Mouse (Mus musculus): ENCODE measurements around the gene Exo5. TPM values are rescaled to one million over a fixed set of nuclear protein-coding genes. Genes with fewer than 3 reads are reported as not detected.
A peak's percentile ranks its signal among the peaks of the same experiment; 100 is the strongest.

Exo5 gene
- polyA plus RNA-seq, 1 experiment: 12.7 TPM

GRCm38 (mm10) chr4:120909558-120910150 is 15.2 kb downstream of the Exo5 start:
- peak in 1 of 2 experiments; percentile 76 for DNase-seq (ENCODE audit: extremely low spot score in 1 of 2, low spot score in 1 of 2)

- DNase-seq (ENCODE audit: extremely low spot score in 1 of 2, low spot score in 1 of 2): no peak
Measured at GRCm38 (mm10) chr4:120905644-120906043, 19.2 kb downstream of the Exo5 start.

- no peak for DNase-seq (ENCODE audit: extremely low spot score in 1 of 2, low spot score in 1 of 2)
Measured at GRCm38 (mm10) chr4:120904533-120904932, 20.3 kb downstream of the Exo5 start.

- DNase-seq (ENCODE audit: extremely low spot score in 1 of 2, low spot score in 1 of 2): no peak
Measured at GRCm38 (mm10) chr4:120895810-120896584, 28.8 kb downstream of the Exo5 start.

GRCm38 (mm10) chr4:120895226-120895625 is 29.6 kb downstream of the Exo5 start:
- DNase-seq (ENCODE audit: extremely low spot score in 1 of 2, low spot score in 1 of 2): no peak

GRCm38 (mm10) chr4:120894584-120894983 is 30.2 kb downstream of the Exo5 start:
- no peak for DNase-seq (ENCODE audit: extremely low spot score in 1 of 2, low spot score in 1 of 2)

GRCm38 (mm10) chr4:120893656-120894401 is 31.0 kb downstream of the Exo5 start:
- no peak for DNase-seq (ENCODE audit: extremely low spot score in 1 of 2, low spot score in 1 of 2)

GRCm38 (mm10) chr4:120892516-120892915 is 32.3 kb downstream of the Exo5 start:
- no peak for DNase-seq (ENCODE audit: extremely low spot score in 1 of 2, low spot score in 1 of 2)

- no peak for DNase-seq (ENCODE audit: extremely low spot score in 1 of 2, low spot score in 1 of 2)
Measured at GRCm38 (mm10) chr4:120891960-120892359, 32.9 kb downstream of the Exo5 start.

GRCm38 (mm10) chr4:120890754-120891440 is 33.9 kb downstream of the Exo5 start:
- DNase-seq (ENCODE audit: extremely low spot score in 1 of 2, low spot score in 1 of 2): no peak

GRCm38 (mm10) chr4:120888884-120889283 is 35.9 kb downstream of the Exo5 start:
- no peak for DNase-seq (ENCODE audit: extremely low spot score in 1 of 2, low spot score in 1 of 2)

- peak in 1 of 2 experiments; percentile 86 for DNase-seq (ENCODE audit: extremely low spot score in 1 of 2, low spot score in 1 of 2)
Measured at GRCm38 (mm10) chr4:120887381-120888112, 37.3 kb downstream of the Exo5 start.

- DNase-seq (ENCODE audit: extremely low spot score in 1 of 2, low spot score in 1 of 2): no peak
Measured at GRCm38 (mm10) chr4:120886811-120887210, 38.0 kb downstream of the Exo5 start.

- DNase-seq (ENCODE audit: extremely low spot score in 1 of 2, low spot score in 1 of 2): no peak
Measured at GRCm38 (mm10) chr4:120886131-120886530, 38.7 kb downstream of the Exo5 start.

- no peak for DNase-seq (ENCODE audit: extremely low spot score in 1 of 2, low spot score in 1 of 2)
Measured at GRCm38 (mm10) chr4:120885208-120886120, 39.4 kb downstream of the Exo5 start.

- peak; percentile 64 to 74 for DNase-seq (ENCODE audit: extremely low spot score in 1 of 2, low spot score in 1 of 2)
Measured at GRCm38 (mm10) chr4:120882002-120882625, 42.7 kb downstream of the Exo5 start.

- no peak for DNase-seq (ENCODE audit: extremely low spot score in 1 of 2, low spot score in 1 of 2)
Measured at GRCm38 (mm10) chr4:120880731-120881432, 43.9 kb downstream of the Exo5 start.

GRCm38 (mm10) chr4:120879386-120879785 is 45.4 kb downstream of the Exo5 start:
- no peak for DNase-seq (ENCODE audit: extremely low spot score in 1 of 2, low spot score in 1 of 2)
